Mouse (Mus musculus) T-cell, adult 2 months (primary cell): ENCODE measurements at regions not wholly inside any gene's neighbourhood (a gene's known extent, or its start where the extent isn't known, plus 50 kb on each side); places are given as distances from the start of the nearest gene placed in this dataset.

Experiments used
- DNase-seq: peaks from one replicate; pipeline ENCODE4 v3.0.0; 2022; ENCODE audit warnings: low spot score

DNA sequence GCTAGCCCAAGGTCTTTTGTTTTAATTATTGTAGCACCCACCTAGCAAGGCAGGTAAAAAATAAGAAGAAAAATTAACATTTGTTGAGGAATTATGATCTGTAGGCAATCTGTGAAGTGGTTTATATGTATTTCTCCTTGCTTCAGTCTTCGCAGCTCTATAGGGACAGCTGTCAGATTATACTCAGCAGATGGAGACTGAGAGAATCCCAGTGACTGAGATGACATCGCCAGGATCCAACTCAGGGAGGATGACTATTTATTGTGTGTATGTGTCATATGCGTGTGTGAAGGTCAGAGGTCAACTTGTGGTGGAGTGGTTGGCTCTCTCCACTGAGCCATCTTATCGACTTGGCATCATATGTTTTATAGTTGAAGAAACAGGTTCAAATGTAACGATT is 362.0 kb upstream of the Chd6 start:
- DNase-seq, result no peak

DNA sequence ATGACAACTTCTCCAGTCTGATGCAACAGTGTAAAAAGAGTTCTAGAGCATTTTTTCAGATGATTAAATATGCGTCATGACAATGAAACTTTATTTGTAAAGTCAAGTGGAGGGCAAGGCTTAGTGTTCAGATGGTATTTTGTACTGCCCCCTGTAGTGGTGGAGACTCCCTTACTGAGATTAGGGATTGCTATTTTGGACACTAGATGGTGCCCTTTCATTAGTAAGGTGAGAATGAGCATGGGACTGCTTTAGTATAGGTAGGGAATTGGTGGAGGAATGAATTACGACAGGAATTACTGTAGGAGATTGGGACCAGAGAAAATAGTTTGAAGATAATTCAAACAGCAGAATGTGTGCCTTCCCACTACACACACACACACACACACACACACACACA is 361.1 kb upstream of the Chd6 start:
- DNase-seq, result no peak

DNA sequence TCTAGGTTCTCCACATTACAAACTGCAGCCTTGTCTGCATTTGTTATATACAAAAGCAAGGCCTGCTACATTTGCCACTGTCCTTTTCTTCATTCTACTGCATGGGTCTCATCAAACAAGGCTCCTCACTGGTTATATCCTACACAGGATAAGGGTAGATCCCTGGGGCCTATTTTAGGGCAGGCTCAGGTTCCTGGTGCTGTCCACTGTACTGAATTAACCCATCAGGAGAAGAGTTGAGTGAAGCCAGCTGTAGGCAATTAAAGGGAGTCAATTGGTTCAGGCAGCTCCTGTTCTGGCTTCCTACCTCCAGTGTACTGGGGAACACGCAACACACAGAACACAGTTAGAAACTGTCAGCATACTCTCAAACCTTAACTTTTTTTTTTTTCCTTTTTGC is 358.2 kb upstream of the Chd6 start:
- no peak for DNase-seq

DNA sequence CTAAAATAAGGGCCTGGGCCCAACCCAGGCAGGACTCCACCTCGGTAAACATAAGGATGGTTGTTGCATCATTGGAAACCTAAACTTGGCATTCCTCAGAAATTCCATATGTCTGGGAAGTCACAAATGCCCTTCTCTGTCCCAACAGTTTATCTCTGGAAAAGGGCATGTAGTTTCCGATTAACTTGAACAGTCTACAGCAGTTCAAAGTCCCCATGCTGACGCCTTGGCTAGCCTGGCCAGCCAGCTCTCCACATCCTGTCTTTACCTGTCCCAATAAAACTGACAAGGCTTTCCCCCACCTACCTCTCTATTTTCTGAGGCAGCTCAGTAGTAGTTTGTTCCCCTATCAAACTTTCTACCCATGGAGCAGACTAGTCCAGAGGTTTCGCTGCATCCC is 351.7 kb upstream of the Chd6 start:
- no peak for DNase-seq

DNA sequence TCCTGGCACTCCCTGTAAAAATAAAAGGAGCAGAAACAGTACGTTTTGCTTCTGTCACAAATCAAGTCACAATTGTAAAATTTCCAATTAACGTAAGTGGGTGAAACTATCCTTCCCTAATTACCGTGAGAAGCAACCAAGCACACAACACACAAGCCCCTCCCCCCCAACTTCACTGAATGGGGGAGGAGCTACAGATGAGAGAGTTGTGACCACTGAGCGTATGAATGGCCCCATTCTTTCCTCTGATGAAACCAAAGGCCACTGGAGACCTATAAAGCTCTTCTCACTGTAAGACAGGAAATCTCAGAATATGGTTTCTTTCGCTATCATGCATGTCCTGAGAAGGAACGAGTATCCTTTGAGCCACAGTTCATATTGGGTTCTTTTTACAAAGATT is 345.6 kb upstream of the Chd6 start:
- DNase-seq, result no peak

DNA sequence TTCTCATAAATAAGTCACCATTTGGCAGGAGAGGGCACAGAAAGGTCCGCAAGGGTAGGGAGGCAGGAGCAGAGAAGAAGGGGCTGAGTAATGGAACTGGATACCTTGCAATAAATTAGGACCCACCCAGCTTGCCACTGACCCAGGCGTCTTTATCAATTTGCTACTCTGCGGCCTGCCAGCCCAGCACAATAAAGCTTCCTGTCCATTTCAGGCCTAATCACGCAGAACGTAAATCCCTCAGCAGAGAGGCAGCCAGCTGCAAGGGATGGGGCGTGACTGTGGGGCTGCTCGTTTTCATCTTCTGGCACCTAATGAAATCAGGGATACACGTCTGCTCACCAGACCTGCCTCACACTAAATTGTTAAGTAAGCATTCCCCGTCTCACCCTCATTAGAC is 324.9 kb upstream of the Chd6 start:
- no peak for DNase-seq

DNA sequence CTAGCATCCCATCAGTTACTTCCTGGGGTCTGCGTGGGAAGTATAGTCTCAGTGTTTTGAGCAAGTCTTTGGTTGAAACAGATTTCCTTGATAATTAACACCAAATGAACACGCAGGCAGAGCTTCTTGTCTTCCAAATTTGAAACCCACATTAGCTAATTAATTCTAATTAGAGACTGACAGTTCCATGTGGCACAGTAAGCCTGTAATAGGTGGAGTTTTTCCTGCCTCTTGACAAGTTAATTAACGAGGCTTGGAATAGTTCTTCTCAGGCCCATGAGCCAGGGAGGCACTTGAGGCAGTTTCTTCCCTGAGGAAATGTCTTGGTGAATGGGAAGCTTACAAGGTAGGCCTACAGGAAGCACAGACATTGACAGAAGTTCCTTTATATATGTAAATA is 320.4 kb upstream of the Chd6 start:
- no peak for DNase-seq

DNA sequence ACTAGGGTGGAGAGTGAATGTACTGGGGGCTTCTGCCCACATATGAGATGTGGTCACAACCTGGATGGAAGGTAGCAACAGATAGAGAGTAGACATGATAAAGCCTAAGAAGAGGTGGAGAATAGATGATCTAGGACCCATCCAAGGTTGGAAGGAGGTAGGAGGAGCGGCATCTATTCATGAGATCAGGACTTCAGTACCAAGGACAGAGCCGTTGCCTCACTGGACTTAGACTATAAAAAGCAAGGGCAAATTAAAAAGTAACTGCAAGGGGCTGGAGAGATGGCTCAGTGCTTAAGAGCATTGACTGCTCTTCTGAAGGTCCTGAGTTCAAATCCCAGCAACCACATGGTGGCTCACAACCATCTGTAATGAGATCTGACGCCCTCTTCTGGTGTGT is 316.7 kb upstream of the Chd6 start:
- no peak for DNase-seq

DNA sequence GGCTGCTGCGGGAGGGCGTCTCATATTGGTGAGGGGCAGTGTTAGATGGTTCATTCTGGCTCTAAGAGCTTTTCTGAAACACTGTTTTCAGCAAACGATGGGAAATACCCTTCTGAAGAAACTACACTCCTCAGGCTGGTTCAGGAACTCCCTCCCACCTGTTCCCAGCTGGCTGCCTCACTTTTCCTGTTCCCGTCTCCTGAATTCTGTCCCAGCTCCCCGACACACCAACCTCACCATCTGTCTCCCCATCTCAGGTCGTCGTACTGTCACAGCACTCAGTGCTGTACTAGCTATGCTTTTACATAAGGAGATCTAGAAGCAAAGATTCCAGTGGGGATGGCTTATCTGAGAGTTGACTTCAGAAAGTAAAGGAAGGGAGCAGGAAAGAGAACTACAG is 309.2 kb upstream of the Chd6 start:
- DNase-seq, result no peak

DNA sequence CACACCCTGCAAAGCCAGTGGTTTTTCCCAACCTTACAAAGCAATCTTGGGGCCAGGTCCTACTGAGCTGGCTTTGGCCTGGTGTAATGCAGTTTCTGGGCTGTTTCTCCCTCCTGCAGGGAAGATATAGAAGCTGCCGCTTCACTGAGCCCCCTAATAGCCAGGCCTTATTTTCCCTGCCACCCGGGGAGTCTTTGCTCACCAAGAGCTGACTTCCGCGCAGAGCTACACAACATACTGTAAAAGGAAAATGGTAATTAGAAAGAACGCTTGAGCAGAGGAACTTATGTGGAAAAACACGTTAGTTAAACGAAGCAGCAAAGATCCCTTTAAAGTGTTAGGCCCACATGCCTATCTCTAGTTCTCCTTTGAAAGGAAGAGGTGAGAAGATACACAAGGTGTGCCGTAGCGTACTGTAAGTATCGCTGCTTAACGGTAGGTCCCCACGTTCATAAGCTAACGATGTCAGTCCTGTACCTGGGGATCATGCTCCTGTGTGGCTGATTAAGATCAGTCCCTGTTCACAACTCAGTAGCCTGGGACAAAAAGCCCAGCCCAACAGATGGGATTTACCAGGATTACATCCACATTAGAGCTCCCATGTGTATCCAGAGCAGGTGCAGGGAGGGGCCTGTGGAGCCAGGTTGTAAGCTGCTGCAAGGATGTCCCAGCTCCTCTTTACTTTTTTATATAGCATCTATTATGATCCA is 307.5 kb upstream of the Chd6 start:
- no peak for DNase-seq

DNA sequence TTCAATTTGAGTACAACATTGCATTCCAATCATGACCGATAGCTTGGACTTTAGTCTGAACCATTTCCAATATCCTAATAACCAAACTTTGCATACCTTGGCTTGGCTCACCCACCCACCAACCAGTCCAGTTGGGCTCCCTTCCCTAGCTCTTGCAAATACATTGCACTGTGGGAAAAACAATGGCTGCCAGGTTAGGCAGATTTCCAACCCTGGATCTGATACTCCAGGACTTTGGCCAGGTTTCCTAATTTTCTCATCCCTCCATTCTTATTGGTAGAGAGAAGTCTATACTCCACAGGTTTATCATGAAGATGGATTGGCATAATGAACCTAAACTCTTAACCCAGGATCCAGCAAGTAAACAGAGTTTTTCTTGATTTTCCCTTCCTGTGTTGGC is 299.4 kb upstream of the Chd6 start:
- no peak for DNase-seq

DNA sequence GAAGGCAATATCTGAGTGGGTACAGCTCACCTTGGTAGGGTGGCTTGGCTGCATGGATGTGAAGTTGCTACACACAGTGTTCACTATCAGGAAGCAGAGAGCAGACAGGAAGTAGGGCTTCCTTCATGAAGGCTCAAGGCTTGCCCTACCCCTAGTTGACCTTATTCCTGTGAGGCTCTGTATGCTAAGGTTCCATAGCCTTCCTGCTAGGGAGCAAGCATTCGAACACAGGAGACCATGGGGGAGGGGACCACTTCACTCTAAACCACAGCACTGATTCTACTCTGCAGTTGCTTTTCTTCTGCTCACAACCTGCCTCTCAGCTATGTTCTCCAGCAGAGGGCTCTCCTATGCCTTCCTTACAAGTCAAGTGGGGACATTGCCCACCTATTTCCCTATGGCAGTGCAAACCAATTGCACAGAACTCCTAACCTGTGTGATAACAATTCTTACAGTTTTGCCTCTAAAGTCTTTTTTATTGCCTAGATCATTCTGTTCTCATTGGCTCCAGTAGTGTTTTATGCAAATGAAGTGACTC is 297.0 kb upstream of the Chd6 start:
- no peak for DNase-seq

DNA sequence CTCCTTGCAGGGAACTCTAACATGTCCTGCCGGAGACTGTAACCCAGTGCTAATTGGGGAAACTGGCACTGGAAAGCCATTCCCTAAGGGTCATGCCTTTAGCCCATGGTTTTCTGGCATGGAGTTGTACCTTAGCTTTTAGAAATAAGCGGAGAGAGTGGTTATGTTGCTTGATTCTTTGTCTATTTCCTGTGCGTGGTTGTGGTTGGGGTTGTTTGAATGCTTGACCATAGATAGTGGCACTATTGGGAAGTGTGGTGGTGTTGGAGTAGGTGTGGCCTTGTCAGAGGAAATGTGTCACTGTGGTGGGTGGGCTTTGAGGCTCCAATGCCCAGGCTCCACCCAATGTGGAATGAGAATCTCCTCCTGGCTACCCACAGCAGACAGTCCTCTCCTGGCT is 289.2 kb upstream of the Chd6 start:
- DNase-seq, result no peak

DNA sequence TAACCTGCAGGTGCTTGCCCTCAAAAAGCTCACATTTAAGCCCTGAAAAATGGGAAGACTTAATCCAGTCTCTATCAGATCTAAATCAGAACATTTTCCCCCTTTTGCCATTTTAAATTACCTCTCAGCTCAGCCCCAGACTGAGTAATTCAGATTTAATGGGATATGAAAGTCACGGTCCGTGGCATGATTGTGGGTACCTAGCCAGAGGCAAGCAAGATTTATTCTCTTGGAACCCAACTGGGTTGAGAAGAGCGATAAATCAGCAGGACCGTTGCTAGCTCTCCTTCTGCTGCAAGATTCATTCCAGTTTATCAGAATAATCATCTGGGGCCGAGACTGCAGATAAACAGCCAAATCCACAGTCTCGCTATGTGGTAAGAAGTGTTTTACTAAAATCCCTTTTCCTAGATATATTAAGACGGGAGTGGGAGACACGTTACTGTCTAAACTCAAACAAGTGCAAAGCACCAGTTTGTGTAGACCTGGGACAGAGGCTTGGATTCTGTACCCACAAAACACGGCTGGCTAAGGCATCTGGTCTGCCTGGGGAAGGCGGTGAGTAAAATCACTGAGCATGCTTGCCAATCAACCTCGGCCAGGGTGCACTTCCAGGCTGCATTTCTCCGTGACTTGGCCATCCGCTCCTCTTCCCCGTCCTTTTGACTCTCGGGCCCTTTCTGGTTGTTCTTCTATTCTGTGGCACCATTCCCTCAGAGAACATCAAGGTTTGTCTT is 282.2 kb upstream of the Chd6 start:
- no peak for DNase-seq

DNA sequence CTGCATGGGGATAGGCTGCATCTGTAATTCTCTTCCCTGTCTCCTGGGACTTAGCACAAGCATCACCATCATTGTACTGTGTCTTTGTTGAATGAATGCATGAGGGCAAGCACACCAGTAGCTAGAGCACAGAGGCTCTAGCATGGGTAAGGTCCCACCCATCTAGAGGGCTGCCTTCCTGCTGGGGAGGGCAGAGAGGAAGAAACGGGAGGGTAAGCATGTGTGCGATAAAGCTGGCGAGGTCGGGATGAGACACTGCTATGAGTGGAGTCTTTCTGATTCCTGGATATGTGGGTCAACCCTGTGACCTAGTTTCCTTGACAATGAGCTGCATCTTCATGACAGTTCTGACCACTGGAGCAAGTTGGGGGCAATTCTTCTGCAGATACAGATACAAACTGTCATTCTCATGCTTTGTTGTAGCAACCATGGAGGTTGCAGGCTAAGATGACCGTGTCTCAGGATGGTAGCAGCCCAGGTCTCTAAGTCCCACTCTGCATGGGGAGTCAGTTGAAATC is 280.5 kb upstream of the Chd6 start:
- no peak for DNase-seq

DNA sequence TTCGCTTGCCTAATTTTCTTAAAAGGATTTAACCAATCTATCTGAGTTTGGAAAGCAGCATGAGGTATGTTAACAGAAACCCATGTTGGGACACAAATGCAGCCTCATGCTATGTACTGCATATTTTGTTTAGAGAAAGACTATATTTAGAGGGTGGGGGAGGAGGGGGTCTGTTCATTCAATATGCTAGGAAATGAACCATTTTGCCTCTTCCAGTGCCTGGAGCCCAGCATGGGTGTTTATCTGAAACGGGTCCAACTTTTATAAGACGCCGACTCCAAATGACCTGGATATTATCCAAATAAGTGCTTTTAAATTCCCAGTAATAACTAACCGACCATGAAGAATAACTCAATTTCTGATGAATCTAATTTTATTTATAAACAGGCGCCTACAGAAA is 278.2 kb upstream of the Chd6 start:
- no peak for DNase-seq

DNA sequence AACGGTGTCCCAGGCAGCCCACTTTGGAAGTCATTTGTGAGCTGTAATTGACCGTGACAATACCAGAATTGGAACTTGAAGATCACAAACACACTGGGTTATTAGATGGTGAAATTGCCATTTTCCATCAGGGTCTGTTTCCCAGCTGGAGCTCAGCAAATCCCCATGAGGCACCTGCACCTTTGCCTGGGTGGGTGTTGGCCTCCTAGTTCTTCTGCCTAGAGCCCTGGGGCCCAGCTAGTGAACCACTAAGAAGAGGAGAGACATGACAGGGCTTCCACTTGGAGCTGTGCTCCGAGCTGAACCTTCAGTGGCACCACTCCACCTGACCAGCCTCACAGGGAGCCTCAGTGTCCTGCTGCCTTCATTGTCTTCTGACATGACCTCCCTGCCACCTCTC is 273.5 kb upstream of the Chd6 start:
- no peak for DNase-seq

DNA sequence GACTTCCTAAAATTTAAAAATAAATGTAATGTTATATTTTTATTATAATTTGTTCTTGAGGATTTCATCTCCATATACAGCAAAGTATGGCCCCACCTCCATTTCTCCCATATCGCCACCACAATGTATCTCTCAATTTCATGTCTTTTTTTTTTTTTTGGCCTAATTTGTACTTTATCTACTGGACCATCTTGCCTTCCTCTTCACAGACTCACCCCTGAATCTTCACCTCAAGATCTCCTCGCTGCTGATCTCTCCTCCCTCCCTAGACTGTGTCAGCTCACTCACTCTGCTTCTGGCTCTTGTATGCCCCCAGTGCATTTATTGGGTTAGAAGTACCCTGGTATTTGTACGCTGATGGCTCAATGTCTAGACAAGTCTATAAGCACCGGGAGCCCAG is 269.4 kb upstream of the Chd6 start:
- no peak for DNase-seq

DNA sequence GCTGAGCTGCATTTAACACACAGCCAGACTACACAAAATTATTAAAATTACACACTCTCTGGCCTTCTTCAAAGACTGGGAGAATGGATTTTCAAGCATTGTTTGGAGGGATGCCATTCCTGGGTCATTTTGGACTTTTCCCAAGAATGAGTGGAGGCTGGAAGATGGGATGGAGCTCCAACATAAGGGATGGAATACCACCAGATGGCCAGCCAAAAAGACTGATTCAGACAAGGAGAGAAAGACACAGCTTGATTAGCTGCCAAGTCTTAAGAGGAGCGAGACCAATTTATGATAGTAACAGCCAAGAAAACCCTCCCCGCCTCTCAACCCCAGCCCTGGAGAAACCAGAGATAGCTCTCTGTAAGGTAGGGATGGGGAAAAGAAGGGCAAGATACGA is 253.4 kb upstream of the Chd6 start:
- DNase-seq, result no peak

DNA sequence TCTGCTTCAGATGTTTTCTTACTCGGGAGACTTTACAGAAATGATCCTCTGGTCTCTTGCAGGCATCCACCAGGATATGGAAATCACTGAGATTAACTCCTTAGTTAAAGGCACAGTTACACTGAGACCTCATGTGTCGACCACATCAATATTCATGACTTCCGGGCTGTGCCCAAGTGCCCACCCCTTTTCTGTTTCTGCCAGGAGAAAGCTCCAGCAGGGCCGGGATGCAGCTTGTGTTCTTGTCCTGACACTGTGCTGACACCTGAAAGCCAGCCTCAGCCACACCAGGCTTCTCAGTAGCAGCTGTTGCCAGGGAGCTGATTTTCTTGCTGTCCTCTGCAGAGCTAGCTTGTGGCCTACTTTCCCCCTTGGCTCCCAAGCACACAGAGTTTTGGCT is 240.2 kb upstream of the Chd6 start:
- no peak for DNase-seq

DNA sequence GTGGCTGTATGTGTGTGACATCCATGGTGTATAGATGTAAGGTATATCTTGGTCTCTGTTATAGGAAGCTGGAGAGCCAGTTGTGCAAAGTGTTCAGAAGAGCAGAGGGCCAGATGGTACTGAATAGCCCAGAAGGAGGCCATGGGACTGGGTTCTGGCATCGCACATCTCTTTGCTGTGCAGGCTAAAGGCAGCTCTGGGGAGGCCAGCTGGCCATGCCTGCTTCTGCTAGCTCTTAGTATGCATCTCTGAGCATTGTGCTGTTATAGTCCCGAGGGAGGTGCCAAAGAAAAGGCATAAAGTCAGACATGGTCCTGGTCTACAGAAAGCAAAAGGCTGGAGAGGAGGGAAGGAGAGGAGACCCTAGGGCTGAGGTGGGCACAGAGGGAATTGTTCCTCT is 235.1 kb upstream of the Chd6 start:
- DNase-seq, result no peak

DNA sequence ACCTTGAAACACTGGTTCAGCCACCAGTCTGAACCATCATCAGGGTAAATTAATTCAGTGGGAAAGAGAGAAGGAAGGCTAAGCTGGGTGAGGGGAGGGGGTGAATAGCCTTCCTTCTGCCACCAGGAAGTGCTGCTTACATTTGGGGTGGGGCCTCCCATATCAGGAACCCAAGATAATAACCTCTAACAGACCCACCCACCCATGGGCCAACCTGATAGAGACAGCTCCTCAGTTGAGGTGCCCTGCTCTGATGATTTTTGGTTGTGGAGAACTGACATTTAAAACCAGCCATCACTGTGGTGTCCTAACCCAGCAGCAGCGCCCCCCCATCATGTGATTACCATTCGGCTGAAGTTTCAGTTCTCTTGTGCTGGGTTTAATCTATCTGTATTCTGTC is 233.8 kb upstream of the Chd6 start:
- no peak for DNase-seq

DNA sequence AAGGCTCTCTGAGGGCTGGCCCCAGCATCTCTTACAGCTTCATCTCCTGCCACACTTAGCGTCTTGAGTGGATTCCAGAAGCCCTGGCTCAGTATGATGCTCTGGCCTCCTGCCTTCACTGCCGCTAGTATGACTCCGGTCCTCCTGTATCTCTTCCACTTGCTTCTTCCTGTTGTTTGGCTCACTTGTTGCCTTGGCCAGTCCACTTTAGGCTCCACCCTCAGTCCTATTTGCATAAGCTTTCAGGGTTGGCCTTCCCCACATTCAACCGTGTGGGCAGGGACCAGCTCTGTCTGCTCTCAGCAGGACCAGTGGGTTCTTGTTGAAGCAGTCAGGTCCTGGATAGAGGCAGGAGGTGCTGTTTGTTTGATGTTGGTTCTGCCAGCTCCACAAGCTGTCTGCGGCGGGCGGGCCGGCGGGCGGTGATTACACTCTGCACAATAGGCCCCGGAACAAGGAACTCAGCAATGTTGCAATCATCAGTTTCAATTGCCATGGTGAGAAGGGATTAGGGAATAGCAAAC is 232.6 kb upstream of the Chd6 start:
- no peak for DNase-seq
